Mouse (Mus musculus) heart, embryonic 14.5 days (tissue): ENCODE measurements around the gene Rbms1. TPM values are rescaled to one million over a fixed set of nuclear protein-coding genes. Genes with fewer than 3 reads are reported as not detected.
A peak's percentile ranks its signal among the peaks of the same experiment; 100 is the strongest.

ENCODE experiments used
- ATAC-seq: fragments of 200-750 bp; cut with Nextera tagmentation; 2 replicates; pipeline ENCODE4 v1.8.0; 2017; ENCODE audit warnings: low read depth, moderate TSS enrichment; ENCODE audit not compliant: insufficient number of reproducible peaks, insufficient read depth, low FRiP score
- H3K27ac ChIP-seq, 2 experiments: fragments of 200-500 bp in 1 of 2; fragments of 300-500 bp in 1 of 2; sonication (generic) in 1 of 2; replicated peaks in 1 of 2; 2 replicates each; pipeline ENCODE4 v1.5.1; 2012 to 2014; ENCODE audit warnings: low read depth in 2 of 2, low read length in 2 of 2, control low read depth in 1 of 2, mild to moderate bottlenecking in 1 of 2, mixed read lengths in 1 of 2; ENCODE audit not compliant: control insufficient read depth in 1 of 2, insufficient read depth in 1 of 2
- H3K27me3 ChIP-seq: fragments of 300-500 bp; sonication (generic); 2 replicates; pipeline ENCODE4 v1.6.1; 2014; ENCODE audit warnings: mild to moderate bottlenecking, low read length, control low read depth; ENCODE audit not compliant: control insufficient read depth, insufficient read depth
- H3K36me3 ChIP-seq: fragments of 300-500 bp; sonication (generic); 2 replicates; pipeline ENCODE4 v1.6.1; 2014; ENCODE audit warnings: mild to moderate bottlenecking, control low read depth, low read length, mixed read lengths; ENCODE audit not compliant: control insufficient read depth, insufficient read depth
- H3K4me1 ChIP-seq, 2 experiments: fragments of 200-500 bp in 1 of 2; fragments of 300-500 bp in 1 of 2; sonication (generic) in 1 of 2; 2 replicates each; pipeline ENCODE4 v1.6.1; 2012 to 2014; ENCODE audit warnings: low read length in 2 of 2, control low read depth in 1 of 2, mixed read lengths in 1 of 2; ENCODE audit not compliant: control insufficient read depth in 2 of 2, insufficient read depth in 2 of 2
- H3K4me2 ChIP-seq: fragments of 300-500 bp; sonication (generic); 2 replicates; pipeline ENCODE4 v1.6.1; 2014; ENCODE audit warnings: mild to moderate bottlenecking, low read length
- H3K4me3 ChIP-seq, 2 experiments: fragments of 200-500 bp in 1 of 2; fragments of 300-500 bp in 1 of 2; sonication (generic) in 1 of 2; 2 replicates each; pipeline ENCODE4 v1.5.1; 2012 to 2014; ENCODE audit warnings: low read length in 2 of 2, mild to moderate bottlenecking in 2 of 2, control low read depth in 1 of 2, low read depth in 1 of 2, moderate library complexity in 1 of 2; ENCODE audit not compliant: control insufficient read depth in 1 of 2, insufficient read depth in 1 of 2
- H3K9ac ChIP-seq: fragments of 300-500 bp; sonication (generic); 2 replicates; pipeline ENCODE4 v1.6.1; 2014; ENCODE audit warnings: mild to moderate bottlenecking, low read length
- H3K9me3 ChIP-seq: fragments of 300-500 bp; sonication (generic); 2 replicates; pipeline ENCODE4 v1.6.1; 2016; ENCODE audit warnings: low read length, control low read depth; ENCODE audit not compliant: control insufficient read depth
- WGBS: fragments of 180-500 bp; shearing (Covaris S2); extraction: QIAGEN DNeasy Blood & Tissue Kit; methylation state at CpG from one replicate; pipeline ENCODE4 v1.1.7; 2014; 5-methylcytosine and 5-hydroxymethylcytosine counted together
- polyA plus RNA-seq: library from polyadenylated mRNA; unstranded; fragments of >200 nt; fragmentation: Nextera tagmentation; extraction: Ambion mirVana; gene quantifications from 2 replicates; pipeline ENCODE4 v1.2.1, GENCODE M21; 2014

The Rbms1 gene
- polyA plus RNA-seq, 1 experiment from 2014 or later: 79.7 TPM

DNA sequence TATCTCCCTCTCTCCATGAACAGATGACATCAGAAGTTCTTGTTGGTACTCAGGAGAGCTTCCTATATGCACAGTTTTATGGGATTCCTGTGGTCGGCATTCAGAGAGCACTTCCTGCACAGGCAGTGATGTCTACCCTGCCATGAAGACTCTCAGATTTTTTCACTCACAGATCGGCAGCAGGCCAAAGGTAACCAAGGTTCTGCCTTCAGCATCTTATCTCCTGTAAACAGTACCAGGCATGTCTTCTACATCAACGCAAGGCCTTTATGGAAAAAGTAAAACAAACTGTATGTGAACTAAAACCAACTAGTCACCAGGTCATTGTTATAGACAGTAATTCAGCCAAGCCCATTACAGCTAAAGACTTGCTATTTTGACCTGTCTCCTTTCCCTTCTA is 115.0 kb downstream of the Rbms1 start:
- Histone ChIP-seq H3K27ac (no peak overlapping the region), H3K9me3 (no peaks in the 10 kb centered on the region), H3K9ac (no peak overlapping the region), H3K4me3 (no peak overlapping the region), H3K36me3 (0 out of 2 replicates have a peak, but pooled peaks cover 6% of the 10 kb centered on the region), H3K4me1 (peaks cover 3 to 20% of the 10 kb centered on the region in 2 experiments; a peak in 3 of 4 replicates), H3K27me3 (no peaks in the 10 kb centered on the region), H3K4me2 (no peak overlapping the region)
- no peak for ATAC-seq
- 58% methylated on average over 3 of the region's 3 CpGs for WGBS

GRCm38 (mm10) chr2:60845316-60845894 is 117.6 kb downstream of the Rbms1 start:
- Histone ChIP-seq H3K4me1 (peaks cover 7 to 28% of the 10 kb centered on the region in 2 experiments; a peak in 3 of 4 replicates), H3K9ac (no peak overlapping the region), H3K27ac (no peak overlapping the region), H3K36me3 (peaks cover 16% of the 10 kb centered on the region), H3K27me3 (no peaks in the 10 kb centered on the region), H3K9me3 (no peaks in the 10 kb centered on the region), H3K4me2 (no peak overlapping the region), H3K4me3 (no peak overlapping the region)
- WGBS: 23% methylated on average over 5 of the region's 5 CpGs
- no peak for ATAC-seq

DNA sequence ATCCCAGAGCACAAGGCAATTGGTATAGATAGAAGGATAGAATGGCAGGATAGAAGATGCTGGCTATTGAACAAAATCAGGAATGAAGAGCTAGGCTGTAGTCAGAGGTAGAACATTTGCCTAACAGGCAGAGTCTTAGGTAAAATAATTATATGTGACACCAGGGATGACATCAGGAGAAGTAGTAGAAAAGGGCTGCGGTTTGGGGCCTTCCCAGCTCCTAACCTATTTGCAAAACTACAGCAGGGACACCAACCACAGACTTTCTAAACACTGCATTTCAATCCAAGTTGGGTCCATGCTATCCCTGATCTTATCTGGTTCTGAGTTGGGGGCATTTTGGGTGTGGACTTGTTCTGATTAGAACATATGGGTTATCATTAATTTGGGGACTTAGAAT is 118.7 kb downstream of the Rbms1 start:
- H3K9ac ChIP-seq: no peak overlapping the region
- H3K27me3 ChIP-seq: no peaks in the 10 kb centered on the region
- no peak overlapping the region for H3K4me3 ChIP-seq
- peaks cover 16% of the 10 kb centered on the region for H3K36me3 ChIP-seq
- peaks cover 9 to 35% of the 10 kb centered on the region in 2 experiments; a peak in 3 of 4 replicates for H3K4me1 ChIP-seq
- ATAC-seq: no peak
- no peak overlapping the region for H3K4me2 ChIP-seq
- H3K9me3 ChIP-seq: no peaks in the 10 kb centered on the region
- no peak overlapping the region for H3K27ac ChIP-seq
- 91% methylated on average over 1 of the region's 1 CpGs for WGBS

DNA sequence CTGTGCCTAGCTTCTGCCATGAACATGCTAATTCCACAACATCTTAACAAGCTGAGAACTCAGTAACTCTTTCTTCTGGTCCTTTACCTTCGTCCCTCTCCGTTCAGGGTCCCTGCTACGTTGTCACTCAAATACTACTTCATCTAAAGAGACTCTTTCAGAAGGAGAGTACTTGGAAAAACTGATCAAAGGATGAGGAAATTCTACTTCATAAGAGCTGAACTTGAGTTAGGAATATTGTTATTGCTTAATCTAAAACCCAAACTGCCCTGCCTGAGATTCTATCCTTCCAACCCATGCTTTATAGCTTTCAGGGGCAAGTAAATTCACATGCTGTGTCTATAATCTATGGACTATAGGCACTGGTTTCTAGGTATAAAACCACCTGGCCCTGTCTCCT is 119.4 kb downstream of the Rbms1 start:
- Histone ChIP-seq H3K4me1 (peaks cover 14 to 40% of the 10 kb centered on the region in 2 experiments), H3K4me2 (no peak overlapping the region), H3K9ac (no peak overlapping the region), H3K27ac (no peak overlapping the region), H3K9me3 (no peaks in the 10 kb centered on the region), H3K36me3 (peaks cover 16% of the 10 kb centered on the region), H3K4me3 (no peak overlapping the region), H3K27me3 (no peaks in the 10 kb centered on the region)
- ATAC-seq: no peak
- 88% methylated on average over 3 of the region's 3 CpGs for WGBS

- H3K36me3 ChIP-seq: peaks cover 16% of the 10 kb centered on the region
- H3K27ac ChIP-seq: no peak overlapping the region
- whole genome bisulfite sequencing: 32% methylated on average over 4 of the region's 4 CpGs
- H3K4me2 ChIP-seq: no peak overlapping the region
- no peak for ATAC-seq
- peaks cover 15 to 44% of the 10 kb centered on the region in 2 experiments for H3K4me1 ChIP-seq
- H3K27me3 ChIP-seq: no peaks in the 10 kb centered on the region
- H3K9me3 ChIP-seq: no peaks in the 10 kb centered on the region
- no peak overlapping the region for H3K9ac ChIP-seq
- no peak overlapping the region for H3K4me3 ChIP-seq
Measured at GRCm38 (mm10) chr2:60842976-60843375, 120.0 kb downstream of the Rbms1 start.

DNA sequence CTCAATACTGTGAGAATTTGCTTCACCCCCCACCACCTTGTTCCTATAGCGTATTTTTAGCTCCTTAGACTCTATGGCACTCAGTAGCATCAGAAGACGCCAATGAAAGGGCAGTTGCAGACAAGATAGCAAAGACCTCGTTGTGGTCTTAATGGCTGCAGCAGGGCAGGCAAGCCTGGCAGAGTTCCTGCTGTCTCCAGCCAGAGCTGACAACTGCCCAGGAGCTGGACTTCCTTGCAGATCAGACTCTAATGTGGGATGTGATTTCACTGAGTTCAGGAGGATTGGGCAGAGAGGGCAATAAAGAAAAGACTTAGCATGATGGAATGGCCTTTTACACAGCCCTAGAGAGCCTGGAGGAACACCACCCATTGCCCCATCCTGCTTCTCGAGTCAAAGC is 122.1 kb downstream of the Rbms1 start:
- H3K36me3 ChIP-seq: peaks cover 16% of the 10 kb centered on the region
- no peak overlapping the region for H3K4me2 ChIP-seq
- H3K4me3 ChIP-seq: no peak overlapping the region
- no peaks in the 10 kb centered on the region for H3K27me3 ChIP-seq
- H3K27ac ChIP-seq: no peak overlapping the region
- 52% methylated on average over 4 of the region's 4 CpGs for WGBS
- H3K4me1 ChIP-seq: peaks cover 21 to 59% of the 10 kb centered on the region in 2 experiments
- no peak for ATAC-seq
- H3K9ac ChIP-seq: no peak overlapping the region
- no peaks in the 10 kb centered on the region for H3K9me3 ChIP-seq

GRCm38 (mm10) chr2:60839498-60839897 is 123.5 kb downstream of the Rbms1 start:
- Histone ChIP-seq H3K27ac (no peak overlapping the region), H3K4me3 (no peak overlapping the region), H3K4me2 (no peak overlapping the region), H3K27me3 (no peaks in the 10 kb centered on the region), H3K36me3 (peaks cover 21% of the 10 kb centered on the region), H3K9me3 (no peaks in the 10 kb centered on the region), H3K9ac (no peak overlapping the region), H3K4me1 (peaks cover 19 to 46% of the 10 kb centered on the region in 2 experiments)
- 75% methylated on average over 4 of the region's 4 CpGs for WGBS
- no peak for ATAC-seq

DNA sequence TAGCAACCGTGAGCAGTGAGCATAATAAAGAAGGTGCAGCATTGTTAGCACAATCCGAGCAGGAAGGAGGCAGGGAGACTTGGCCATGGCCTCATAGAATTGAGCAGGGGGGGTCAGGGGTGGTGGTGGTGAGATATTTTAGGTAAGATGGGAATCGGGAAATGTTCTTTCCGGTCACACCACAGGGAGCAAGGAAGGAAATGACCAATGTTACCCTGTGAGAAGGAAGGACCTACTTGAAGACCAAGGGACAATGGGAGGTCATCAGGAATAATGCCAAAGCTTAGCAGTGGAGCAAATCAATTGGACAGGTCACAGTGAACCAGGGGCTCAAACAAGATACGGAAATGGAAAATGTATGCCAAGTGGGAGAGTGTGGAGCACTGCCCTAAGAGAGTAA is 124.1 kb downstream of the Rbms1 start:
- Histone ChIP-seq H3K4me2 (no peak overlapping the region), H3K27me3 (no peaks in the 10 kb centered on the region), H3K4me3 (no peak overlapping the region), H3K27ac (peak overlapping the region; percentile 46 to 57; a peak in 3 of 4 replicates), H3K9ac (no peak overlapping the region), H3K36me3 (peaks cover 21% of the 10 kb centered on the region), H3K4me1 (peaks cover 19 to 53% of the 10 kb centered on the region in 2 experiments), H3K9me3 (no peaks in the 10 kb centered on the region)
- no peak for ATAC-seq
- WGBS: 63% methylated on average over 5 of the region's 5 CpGs
